Mouse (Mus musculus) T-cell, adult 66 days (primary cell): Measurements from ENCODE around the gene Cox11. TPM values are rescaled to one million over a fixed set of nuclear protein-coding genes. Genes with fewer than 3 reads are reported as not detected.

Experiments
- total RNA-seq, 2 experiments: library from RNA; stranded (reverse); gene quantifications; 3 replicates in 1 of 2; 4 replicates in 1 of 2; pipeline ENCODE4 v1.2.4; 2023

Cox11 gene
- total RNA-seq: 10 to 100 TPM; 20.9 to 24.0 TPM

GRCm38 (mm10) chr11:90637440-90638311 lies at the start of gene Cox11, which contains the start of gene Stxbp4:
TSS of gene Cox11 (plus strand) at chr11:90638173.
TSS of gene Stxbp4 (minus strand) at chr11:90638084.

GRCm38 (mm10) chr11:90687460-90688416 lies 49.8 kb downstream of the Cox11 start, which contains the start of gene Tom1l1:
TSS of gene Tom1l1 (minus strand) at chr11:90688366.

Other genes starting within 250 kb of the Cox11 start
- 1 to 10 TPM; 1.1 to 1.4 TPM for gene Hlf, start 247.3 kb upstream of the Cox11 start, total RNA-seq
- gene Stxbp4, start 89 bp upstream of the Cox11 start, total RNA-seq: 1 to 10 TPM; 6.5 to 6.8 TPM
- under 1 TPM in 1 of 2 experiments, not detected in 1; 0.30 TPM for gene Tom1l1, start 50.2 kb downstream of the Cox11 start, total RNA-seq